Mouse (Mus musculus) heart, embryonic 11.5 days (tissue): ENCODE results near the gene Arid2. TPM values are rescaled to one million over a fixed set of nuclear protein-coding genes. Genes with fewer than 3 reads are reported as not detected.
"Not testable (repeated sequence)": the region's sequence is repeated elsewhere in the genome, so short reads cannot be mapped to it uniquely, and the experiment has no call there.

Source experiments
- ATAC-seq: fragments of 200-750 bp; cut with Nextera tagmentation; replicated peaks from 2 replicates; pipeline ENCODE4 v1.8.0; 2017; ENCODE audit warnings: moderate library complexity; ENCODE audit not compliant: insufficient number of reproducible peaks, low FRiP score, low TSS enrichment
- H3K27ac ChIP-seq: fragments of 300-500 bp; sonication (generic); 2 replicates; pipeline ENCODE4 v1.5.1; 2014; ENCODE audit warnings: mild to moderate bottlenecking, low read depth, low read length
- H3K27me3 ChIP-seq: fragments of 300-500 bp; sonication (generic); 2 replicates; pipeline ENCODE4 v1.6.1; 2014; ENCODE audit warnings: mild to moderate bottlenecking, low read length, mixed read lengths; ENCODE audit not compliant: control insufficient read depth, insufficient read depth
- H3K36me3 ChIP-seq: fragments of 300-500 bp; sonication (generic); 2 replicates; pipeline ENCODE4 v1.6.1; 2014; ENCODE audit warnings: mild to moderate bottlenecking, low read length, moderate library complexity, mixed read lengths; ENCODE audit not compliant: control insufficient read depth, insufficient read depth
- H3K4me1 ChIP-seq: fragments of 300-500 bp; sonication (generic); 2 replicates; pipeline ENCODE4 v1.6.1; 2014; ENCODE audit warnings: low read length; ENCODE audit not compliant: control insufficient read depth, insufficient read depth
- H3K4me2 ChIP-seq: fragments of 300-500 bp; sonication (generic); 2 replicates; pipeline ENCODE4 v1.6.1; 2014; ENCODE audit warnings: mild to moderate bottlenecking, moderate library complexity
- H3K4me3 ChIP-seq: fragments of 300-500 bp; sonication (generic); 2 replicates; pipeline ENCODE4 v1.5.1; 2014; ENCODE audit warnings: low read depth, low read length
- H3K9ac ChIP-seq: fragments of 300-500 bp; sonication (generic); 2 replicates; pipeline ENCODE4 v1.6.1; 2014; ENCODE audit warnings: mild to moderate bottlenecking, low read depth, low read length, moderate library complexity
- H3K9me3 ChIP-seq: fragments of 300-500 bp; sonication (generic); replicated peaks from 2 replicates; pipeline ENCODE4 v1.6.1; 2016; ENCODE audit warnings: low read length; ENCODE audit not compliant: control insufficient read depth
- WGBS: fragments of 180-500 bp; shearing (Covaris S2); extraction: QIAGEN DNeasy Blood & Tissue Kit; methylation state at CpG from one replicate; pipeline ENCODE4 v1.1.7; 2014; ENCODE audit not compliant: insufficient replicate concordance; 5-methylcytosine and 5-hydroxymethylcytosine counted together
- polyA plus RNA-seq: library from polyadenylated mRNA; unstranded; fragments of >200 nt; fragmentation: Nextera tagmentation; extraction: Ambion mirVana; gene quantifications from 2 replicates; pipeline ENCODE4 v1.2.1, GENCODE M21; 2014

Arid2 gene
- polyA plus RNA-seq, 1 experiment from 2014 or later, result 22.6 TPM

DNA sequence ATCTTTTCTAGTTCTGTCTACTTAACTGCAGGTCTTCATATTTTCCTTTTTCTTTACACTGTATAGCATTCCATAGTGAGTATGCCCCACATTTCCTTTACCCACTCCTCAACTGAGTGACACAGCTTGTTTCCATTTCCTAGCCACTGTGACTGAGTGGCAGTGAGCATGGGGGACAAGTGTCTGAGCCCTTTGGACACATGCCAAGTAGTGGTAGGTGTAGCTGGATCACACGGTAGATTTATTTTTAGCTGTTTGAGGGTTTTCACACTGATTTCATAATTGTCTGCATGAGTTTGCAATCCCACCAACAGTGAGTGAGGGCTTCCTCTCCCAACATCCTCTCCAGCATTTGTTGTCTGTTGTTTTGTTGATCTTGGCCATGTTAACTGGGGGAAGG lies 28.3 kb downstream of the Arid2 start:
- Histone ChIP-seq H3K9ac (no peak overlapping the region), H3K27ac (no peak overlapping the region), H3K9me3 (no peaks in the 10 kb centered on the region), H3K4me2 (no peak overlapping the region), H3K4me3 (no peak overlapping the region), H3K4me1 (peaks cover 8% of the 10 kb centered on the region; the same call in 1 of the 2 replicates), H3K27me3 (no peaks in the 10 kb centered on the region), H3K36me3 (no peaks in the 10 kb centered on the region)
- peak; percentile 26; the same call in 1 of the 2 replicates for ATAC-seq
- WGBS, result 26% methylated on average over 1 of the region's 1 CpGs

DNA sequence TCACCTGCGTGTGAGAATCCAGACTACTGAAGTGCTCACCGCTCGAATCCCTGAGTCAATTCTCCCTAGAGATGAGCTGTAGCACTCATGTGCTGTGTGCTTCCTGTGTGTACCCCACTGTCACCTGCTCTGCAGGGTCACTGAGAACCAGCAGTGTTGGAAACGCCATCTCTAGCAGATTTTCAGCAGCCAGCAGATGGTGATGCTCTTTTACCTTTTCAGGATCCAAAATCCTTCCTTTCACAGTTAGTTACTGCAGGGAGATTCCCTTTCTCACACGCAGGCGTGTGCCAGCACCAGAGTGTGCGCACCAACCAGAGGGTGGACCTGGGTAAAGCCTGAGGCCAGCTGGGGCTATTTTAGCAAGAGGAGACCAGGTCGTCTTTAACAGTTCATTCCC lies 32.0 kb downstream of the Arid2 start:
- no peak overlapping the region for H3K4me2 ChIP-seq
- ATAC-seq, result no peak
- no peak overlapping the region for H3K27ac ChIP-seq
- H3K9ac ChIP-seq, result no peak overlapping the region
- 85% methylated on average over 8 of the region's 8 CpGs for WGBS
- H3K27me3 ChIP-seq, result no peaks in the 10 kb centered on the region
- H3K36me3 ChIP-seq, result no peaks in the 10 kb centered on the region
- no peak overlapping the region for H3K4me3 ChIP-seq
- H3K9me3 ChIP-seq, result no peaks in the 10 kb centered on the region
- peaks cover 8% of the 10 kb centered on the region; the same call in 1 of the 2 replicates for H3K4me1 ChIP-seq

DNA sequence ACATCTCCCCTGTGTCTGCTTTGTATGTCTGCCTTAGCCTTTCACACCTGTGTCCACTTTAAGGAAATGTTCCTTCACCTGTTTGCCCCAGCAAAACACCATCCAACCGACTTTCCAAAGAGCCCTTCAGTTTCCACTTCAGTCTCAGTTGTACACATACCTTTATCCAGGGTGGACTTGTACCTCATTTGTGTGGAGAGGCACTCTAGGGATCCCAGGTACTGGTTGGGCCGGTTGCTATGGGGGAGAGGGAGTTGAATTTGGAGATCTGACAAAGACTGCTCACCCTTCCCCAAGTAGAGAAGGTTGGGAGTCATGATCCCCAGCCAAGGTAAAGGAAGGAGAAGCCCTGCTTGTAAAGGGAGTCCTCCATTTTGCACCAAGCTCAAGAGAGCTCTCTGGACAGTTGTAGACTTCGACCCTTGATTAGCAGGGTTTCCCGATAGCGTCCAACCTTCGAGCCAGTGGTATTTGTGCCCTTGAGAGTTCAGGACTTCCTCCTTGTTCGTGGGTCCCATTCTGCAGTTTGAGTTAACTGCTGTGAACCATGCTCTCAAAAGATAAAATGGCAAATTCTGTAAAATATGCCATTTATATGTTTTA lies 38.5 kb downstream of the Arid2 start:
- no peaks in the 10 kb centered on the region for H3K27me3 ChIP-seq
- H3K36me3 ChIP-seq, result no peaks in the 10 kb centered on the region
- no peak for ATAC-seq
- no peak overlapping the region for H3K9ac ChIP-seq
- peaks cover 7% of the 10 kb centered on the region for H3K4me1 ChIP-seq
- no peaks in the 10 kb centered on the region for H3K9me3 ChIP-seq
- no peak overlapping the region for H3K4me2 ChIP-seq
- 86% methylated on average over 7 of the region's 7 CpGs for WGBS
- H3K4me3 ChIP-seq, result no peak overlapping the region
- no peak overlapping the region for H3K27ac ChIP-seq

DNA sequence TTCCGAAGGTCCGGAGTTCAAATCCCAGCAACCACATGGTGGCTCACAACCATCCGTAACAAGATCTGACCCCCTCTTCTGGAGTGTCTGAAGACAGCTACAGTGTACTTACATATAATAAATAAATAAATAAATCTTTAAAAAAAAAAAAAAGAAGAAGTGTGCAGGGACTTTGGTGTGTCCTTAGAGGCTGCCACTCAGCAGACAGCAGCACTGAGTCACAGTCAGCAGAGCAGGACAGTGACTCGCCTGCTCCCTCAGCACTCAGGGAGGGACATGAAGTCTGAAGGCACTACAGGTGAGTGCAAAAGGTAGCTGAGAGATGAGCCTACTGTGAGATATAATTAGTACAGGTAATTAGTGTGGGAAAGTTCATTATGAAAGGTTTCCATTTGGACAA lies 41.4 kb downstream of the Arid2 start:
- H3K36me3 ChIP-seq, ATAC-seq, H3K4me2 ChIP-seq, H3K9ac ChIP-seq, H3K27ac ChIP-seq, H3K27me3 ChIP-seq, H3K4me3 ChIP-seq, H3K9me3 ChIP-seq: not testable (repeated sequence)
- WGBS, result 91% methylated on average over 3 of the region's 4 CpGs
- peaks cover 17% of the 10 kb centered on the region for H3K4me1 ChIP-seq

DNA sequence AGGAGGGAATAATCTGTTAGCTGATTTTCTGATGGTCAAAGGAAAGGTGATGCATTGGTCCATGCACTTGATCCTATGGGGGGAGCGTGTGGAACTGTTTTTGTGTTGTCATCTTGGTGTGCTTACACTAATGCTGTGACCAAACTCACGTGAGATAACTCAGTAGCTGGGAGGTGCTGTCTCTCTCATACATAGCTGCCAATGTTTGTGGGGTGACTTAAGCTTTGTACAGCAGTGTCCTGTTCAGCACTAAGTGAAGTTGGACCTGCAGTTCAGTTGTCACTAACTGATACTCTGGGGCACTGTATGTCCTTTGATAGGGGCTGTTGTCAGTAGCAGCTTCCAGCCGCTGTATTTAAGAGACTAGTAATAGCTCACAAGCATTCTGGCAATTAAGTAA lies 43.2 kb downstream of the Arid2 start:
- Histone ChIP-seq H3K36me3 (no peaks in the 10 kb centered on the region), H3K4me2 (no peak overlapping the region), H3K27me3 (no peaks in the 10 kb centered on the region), H3K27ac (no peak overlapping the region), H3K9me3 (no peaks in the 10 kb centered on the region), H3K4me1 (peaks cover 17% of the 10 kb centered on the region), H3K9ac (no peak overlapping the region), H3K4me3 (no peak overlapping the region)
- 57% methylated on average over 3 of the region's 3 CpGs for whole genome bisulfite sequencing
- ATAC-seq, result no peak

DNA sequence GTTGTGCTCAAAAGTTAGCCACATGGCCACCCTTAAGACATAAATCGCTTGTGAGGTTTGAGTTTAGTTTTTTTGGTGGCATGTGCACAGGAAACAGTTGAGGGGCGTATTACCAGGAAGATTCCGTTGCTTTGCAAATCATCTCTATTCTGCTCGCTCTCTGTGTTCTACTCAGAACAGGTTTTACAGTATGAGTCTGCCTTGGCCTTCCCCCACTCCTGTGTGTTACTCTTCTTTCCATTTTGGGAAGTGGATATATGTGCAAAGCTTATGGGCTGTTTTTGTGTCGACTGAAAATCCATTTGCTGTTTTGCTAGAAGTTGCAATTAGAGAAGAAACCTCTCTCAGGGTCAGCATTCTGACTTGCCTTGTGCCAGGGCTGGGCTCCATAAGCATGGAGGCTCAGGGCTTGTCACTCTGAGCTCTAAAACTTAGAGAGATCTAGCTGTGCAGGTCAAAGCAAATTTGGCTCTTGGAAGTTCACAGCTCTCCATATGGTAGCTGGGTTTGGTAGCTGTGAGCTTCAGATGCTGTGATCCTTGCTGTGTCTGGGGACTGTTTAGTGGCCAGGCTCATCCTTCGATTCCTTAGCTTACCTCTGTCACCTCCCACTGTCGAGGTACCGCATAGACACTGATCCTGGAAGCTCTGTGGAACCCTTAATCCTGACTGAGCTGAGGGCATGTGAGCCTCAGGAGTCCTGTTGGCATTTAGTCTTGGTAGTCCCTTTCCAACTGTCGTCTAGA lies 45.3 kb downstream of the Arid2 start:
- ATAC-seq, result no peak
- H3K27me3 ChIP-seq, result no peaks in the 10 kb centered on the region
- no peaks in the 10 kb centered on the region for H3K9me3 ChIP-seq
- H3K4me3 ChIP-seq, result no peak overlapping the region
- peaks cover 17% of the 10 kb centered on the region for H3K4me1 ChIP-seq
- no peak overlapping the region for H3K9ac ChIP-seq
- 79% methylated on average over 9 of the region's 9 CpGs for WGBS
- no peak overlapping the region for H3K27ac ChIP-seq
- H3K4me2 ChIP-seq, result no peak overlapping the region
- H3K36me3 ChIP-seq, result no peaks in the 10 kb centered on the region

DNA sequence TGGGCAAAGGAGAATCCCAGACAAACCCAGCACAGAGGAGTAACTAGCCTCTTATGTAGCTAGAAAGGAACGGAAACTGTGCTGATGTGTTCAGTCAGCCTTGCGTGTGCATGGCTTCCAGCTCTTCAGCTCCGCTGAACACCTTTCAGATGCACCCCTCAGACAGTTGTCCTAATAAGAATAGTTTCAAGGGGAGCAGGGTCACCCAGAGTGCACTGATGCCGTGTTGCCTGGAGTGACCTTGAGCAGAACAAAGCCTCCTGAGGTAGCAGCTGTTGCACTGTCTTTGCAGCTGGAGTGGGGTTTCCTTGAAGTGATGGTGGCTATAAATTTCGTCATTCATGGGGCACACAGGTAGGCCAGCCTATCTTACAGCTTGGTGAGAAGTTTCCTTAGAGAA lies 46.0 kb downstream of the Arid2 start:
- Histone ChIP-seq H3K36me3 (no peaks in the 10 kb centered on the region), H3K4me3 (no peak overlapping the region), H3K27me3 (no peaks in the 10 kb centered on the region), H3K27ac (no peak overlapping the region), H3K9ac (no peak overlapping the region), H3K9me3 (no peaks in the 10 kb centered on the region), H3K4me2 (no peak overlapping the region), H3K4me1 (peaks cover 17% of the 10 kb centered on the region)
- 68% methylated on average over 5 of the region's 5 CpGs for WGBS
- ATAC-seq, result no peak

DNA sequence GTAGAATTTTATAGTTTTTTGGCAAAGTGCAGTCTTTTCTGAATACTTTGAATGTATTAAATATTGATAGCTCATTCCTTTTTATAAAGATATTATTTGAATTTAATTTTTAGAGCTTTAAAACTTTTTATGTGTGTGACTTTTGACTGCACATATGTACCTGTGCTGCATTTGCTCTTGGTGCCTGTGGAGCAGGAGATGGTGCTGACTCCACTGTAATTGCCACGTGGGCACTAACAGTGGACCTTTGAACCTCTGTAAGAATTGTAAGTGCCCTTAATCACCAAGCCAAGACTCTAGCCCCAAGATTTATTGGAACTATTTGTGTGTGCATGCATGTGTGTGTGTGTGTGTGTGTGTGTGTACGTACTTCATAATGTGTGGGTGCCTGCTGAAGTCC lies 53.6 kb downstream of the Arid2 start:
- Histone ChIP-seq H3K4me2 (no peak overlapping the region), H3K36me3 (no peaks in the 10 kb centered on the region), H3K9ac (no peak overlapping the region), H3K27me3 (no peaks in the 10 kb centered on the region), H3K9me3 (no peaks in the 10 kb centered on the region), H3K4me3 (no peak overlapping the region), H3K27ac (no peak overlapping the region), H3K4me1 (no peaks in the 10 kb centered on the region)
- 88% methylated on average over 2 of the region's 2 CpGs for WGBS
- ATAC-seq, result no peak

DNA sequence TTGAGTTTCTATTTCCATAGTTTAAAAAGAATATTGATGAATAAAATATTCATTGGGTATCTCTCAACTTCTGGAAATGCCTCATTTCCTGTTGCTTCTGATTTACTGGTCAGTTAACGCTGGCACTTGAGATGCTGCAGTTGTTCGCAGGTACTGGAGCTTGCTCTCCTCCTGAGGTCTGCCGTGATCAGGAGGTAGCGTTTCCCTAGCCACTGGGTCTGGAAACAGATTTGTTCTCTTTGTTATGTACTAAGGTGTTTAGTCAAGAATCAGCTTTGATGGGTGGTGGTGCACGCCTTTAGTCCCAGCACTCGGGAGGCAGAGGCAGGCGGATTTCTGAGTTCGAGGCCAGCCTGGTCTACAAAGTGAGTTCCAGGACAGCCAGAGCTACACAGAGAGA lies 54.8 kb downstream of the Arid2 start:
- Histone ChIP-seq H3K27me3 (no peaks in the 10 kb centered on the region), H3K4me3 (no peak overlapping the region), H3K4me2 (no peak overlapping the region), H3K27ac (no peak overlapping the region), H3K4me1 (no peaks in the 10 kb centered on the region), H3K36me3 (no peaks in the 10 kb centered on the region), H3K9ac (no peak overlapping the region), H3K9me3 (no peaks in the 10 kb centered on the region)
- ATAC-seq, result no peak
- 93% methylated on average over 8 of the region's 8 CpGs for WGBS
